Mouse (Mus musculus): ENCODE measurements around the gene Ccdc172. TPM values are rescaled to one million over a fixed set of nuclear protein-coding genes. Genes with fewer than 3 reads are reported as not detected.

Gene Ccdc172
- polyA plus RNA-seq, 1 experiment = not detected

DNA sequence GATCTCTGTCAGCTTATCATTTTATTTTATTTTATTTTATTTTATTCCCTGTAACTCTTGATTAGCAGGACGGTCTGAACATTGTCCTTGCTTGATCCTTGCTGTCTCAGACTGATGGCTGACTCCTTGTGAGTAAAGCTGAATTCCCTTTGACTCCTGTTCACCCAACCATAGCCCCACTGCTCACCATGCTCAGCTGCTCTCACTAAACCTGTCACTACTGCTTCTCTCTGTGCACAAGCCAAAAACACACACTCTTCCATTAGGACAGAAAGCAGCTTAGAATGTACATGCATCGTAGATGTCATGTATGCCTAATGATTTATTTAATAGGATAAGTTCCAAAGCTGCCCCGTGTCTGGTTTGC is 61.3 kb downstream of the Ccdc172 start:
- TF ChIP-seq CTCF (IDR thresholded peaks at IDR 0.05; ENCODE audit: borderline replicate concordance, extremely low read depth, insufficient read depth, insufficient read length) = no peak
- no peak for TF ChIP-seq POLR2A (IDR thresholded peaks at IDR 0.05; ENCODE audit: borderline replicate concordance, extremely low read depth, insufficient read depth, insufficient read length, poor library complexity, severe bottlenecking)
- DNase-seq (ENCODE audit: low read depth) = no peak

GRCm38 (mm10) chr19:58582018-58582417 is 70.2 kb downstream of the Ccdc172 start:
- TF ChIP-seq POLR2A (IDR thresholded peaks at IDR 0.05; ENCODE audit: borderline replicate concordance, extremely low read depth, insufficient read depth, insufficient read length, poor library complexity, severe bottlenecking) (no peak), CTCF (IDR thresholded peaks at IDR 0.05; ENCODE audit: borderline replicate concordance, extremely low read depth, insufficient read depth, insufficient read length) (no peak)

DNA sequence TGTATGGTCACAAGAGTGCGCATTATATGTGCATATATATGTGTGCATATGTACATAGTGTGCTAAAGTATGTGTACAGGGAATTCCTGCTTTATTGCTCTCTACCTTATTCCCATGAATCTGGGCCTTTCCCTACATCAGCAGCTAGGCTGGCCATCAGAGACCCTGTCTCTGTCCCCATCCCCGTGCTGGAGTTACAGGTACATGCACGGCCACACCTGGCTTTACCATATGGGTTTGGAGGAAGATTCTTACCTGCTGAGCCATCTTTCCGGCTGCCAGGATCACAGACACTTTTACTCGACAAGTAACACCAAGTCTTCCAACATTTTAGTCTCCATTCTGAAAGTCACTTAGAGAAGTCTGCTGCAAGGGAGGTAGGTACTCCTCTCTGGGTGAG is 71.2 kb downstream of the Ccdc172 start:
- DNase-seq (ENCODE audit: low read depth) = no peak
- TF ChIP-seq POLR2A (IDR thresholded peaks at IDR 0.05; ENCODE audit: borderline replicate concordance, extremely low read depth, insufficient read depth, insufficient read length, poor library complexity, severe bottlenecking) (no peak), CTCF (IDR thresholded peaks at IDR 0.05; ENCODE audit: borderline replicate concordance, extremely low read depth, insufficient read depth, insufficient read length) (no peak)

More at GRCm38 (mm10) chr19:58582018-58582417, 70.2 kb downstream of the Ccdc172 start:
- DNase-seq (ENCODE audit: low read depth) = no peak

DNA sequence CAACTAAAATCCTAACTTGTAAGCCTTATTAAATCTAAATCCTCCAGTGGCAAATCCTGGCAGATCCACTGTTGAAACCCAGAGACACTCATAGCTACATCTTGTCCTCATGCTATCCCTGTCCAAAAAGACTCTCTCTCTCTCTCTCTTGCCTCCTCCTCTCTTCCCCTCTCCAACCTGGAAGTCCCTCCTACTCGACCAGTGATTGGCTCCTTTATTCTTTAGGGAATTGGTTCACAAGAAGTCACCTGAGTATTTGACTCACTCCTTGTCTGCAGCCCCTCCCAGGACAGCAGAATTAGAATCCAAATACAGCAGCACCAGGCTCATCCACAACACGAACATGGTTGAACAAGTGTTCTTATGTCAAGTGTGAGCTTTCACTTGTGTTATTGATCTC is 74.3 kb downstream of the Ccdc172 start:
- no peak for TF ChIP-seq CTCF (IDR thresholded peaks at IDR 0.05; ENCODE audit: borderline replicate concordance, extremely low read depth, insufficient read depth, insufficient read length)
- no peak for TF ChIP-seq POLR2A (IDR thresholded peaks at IDR 0.05; ENCODE audit: borderline replicate concordance, extremely low read depth, insufficient read depth, insufficient read length, poor library complexity, severe bottlenecking)
- no peak for DNase-seq (ENCODE audit: low read depth)

- TF ChIP-seq POLR2A (IDR thresholded peaks at IDR 0.05; ENCODE audit: borderline replicate concordance, extremely low read depth, insufficient read depth, insufficient read length, poor library complexity, severe bottlenecking) (no peak), CTCF (IDR thresholded peaks at IDR 0.05; ENCODE audit: borderline replicate concordance, extremely low read depth, insufficient read depth, insufficient read length) (no peak)
- DNase-seq (ENCODE audit: low read depth) = peak; percentile 52
Measured at GRCm38 (mm10) chr19:58590251-58590936, 78.6 kb downstream of the Ccdc172 start.

DNA sequence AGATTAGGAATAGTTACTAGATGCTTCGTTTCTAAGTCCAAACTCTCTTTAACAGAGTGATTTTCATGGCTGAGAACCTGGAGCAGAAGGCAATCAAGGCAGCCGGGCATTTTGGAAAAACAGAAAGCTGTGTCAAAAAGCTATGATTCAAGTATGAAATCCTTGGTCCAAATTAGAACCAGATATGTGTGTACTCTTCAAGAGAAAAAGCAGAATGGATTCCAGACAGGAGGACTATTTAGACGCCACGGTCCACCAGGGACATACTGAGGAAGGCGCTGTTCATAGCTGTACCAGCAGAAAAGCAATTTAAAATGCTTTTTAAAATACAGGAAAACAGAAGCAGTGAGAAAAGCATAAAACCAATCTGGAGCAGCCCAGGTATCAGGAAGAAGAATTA is 88.6 kb downstream of the Ccdc172 start:
- no peak for TF ChIP-seq POLR2A (IDR thresholded peaks at IDR 0.05; ENCODE audit: borderline replicate concordance, extremely low read depth, insufficient read depth, insufficient read length, poor library complexity, severe bottlenecking)
- no peak for TF ChIP-seq CTCF (IDR thresholded peaks at IDR 0.05; ENCODE audit: borderline replicate concordance, extremely low read depth, insufficient read depth, insufficient read length)
- DNase-seq (ENCODE audit: low read depth) = no peak

Other genes starting within 250 kb of the Ccdc172 start
- gene Gfra1, start 56.1 kb upstream of the Ccdc172 start, polyA plus RNA-seq (2012; rRNA removed) = 19.6 and 44.8 TPM in 2 replicates
- gene Pnlip, start 140.5 kb downstream of the Ccdc172 start, polyA plus RNA-seq (2012; rRNA removed) = 0.10 and 0.16 TPM in 2 replicates
- gene Pnliprp1, start 216.9 kb downstream of the Ccdc172 start, polyA plus RNA-seq (2012; rRNA removed) = 0.14 and 0.62 TPM in 2 replicates
- 0.07 TPM in 1 of 2 replicates, not detected in the other for gene Pnliprp2, start 247.7 kb downstream of the Ccdc172 start, polyA plus RNA-seq (2012; rRNA removed)

Data from brain, embryonic 14.5 days (tissue).